Mouse (Mus musculus): ENCODE results near the gene Stat4.

DNA sequence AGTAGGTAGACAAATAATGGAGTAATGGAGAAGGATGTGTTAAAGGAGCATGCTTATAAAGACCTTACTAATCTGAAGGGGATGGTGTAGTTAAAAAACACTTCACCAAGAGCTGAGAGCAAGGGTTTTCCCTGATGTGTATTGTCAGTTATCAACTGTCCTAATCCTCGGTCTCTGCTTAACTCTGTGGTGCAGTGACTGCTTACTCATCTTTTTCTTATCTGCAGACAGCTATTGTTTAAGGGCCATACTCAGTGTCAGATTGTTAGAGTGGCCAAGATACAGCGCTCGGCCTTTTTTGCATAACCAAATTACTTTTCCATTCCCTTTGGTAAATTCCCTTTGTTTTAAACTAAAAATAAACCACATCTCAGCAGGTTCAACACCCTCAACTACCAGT, 79.7 kb downstream of the Stat4 start:
- no peak for TF ChIP-seq CTCF (conservative IDR thresholded peaks at IDR 0.05; ENCODE audit: insufficient read depth, insufficient read length, low read depth, low read length)
- no peak for TF ChIP-seq POLR2A (IDR thresholded peaks at IDR 0.05; ENCODE audit: low read depth, low read length)
